Mouse (Mus musculus): ENCODE measurements at regions not wholly inside any gene's neighbourhood (a gene's known extent, or its start where the extent isn't known, plus 50 kb on each side); places are given as distances from the start of the nearest gene placed in this dataset.
A peak's percentile ranks its signal among the peaks of the same experiment; 100 is the strongest.
"Not testable (repeated sequence)": the region's sequence is repeated elsewhere in the genome, so short reads cannot be mapped to it uniquely, and the experiment has no call there.

- no peak for DNase-seq (ENCODE audit: low spot score in 2 of 2)
These were observed 81.7 kb downstream of the Sem1 start for GRCm38 (mm10) chr6:6496789-6497188.

GRCm38 (mm10) chr6:6496336-6496735, 82.1 kb downstream of the Sem1 start:
- no peak for DNase-seq (ENCODE audit: low spot score in 2 of 2)

- peak; percentile 10 to 23 for DNase-seq (ENCODE audit: low spot score in 2 of 2)
These were observed 90.3 kb downstream of the Sem1 start for GRCm38 (mm10) chr6:6488191-6488590.

GRCm38 (mm10) chr6:6481596-6481995, 96.9 kb downstream of the Sem1 start:
- DNase-seq (ENCODE audit: low spot score in 2 of 2): not testable (repeated sequence)

GRCm38 (mm10) chr6:6470397-6470796, 108.1 kb downstream of the Sem1 start:
- DNase-seq (ENCODE audit: low spot score in 2 of 2): no peak

GRCm38 (mm10) chr6:6467526-6467925, 110.9 kb downstream of the Sem1 start:
- DNase-seq (ENCODE audit: low spot score in 2 of 2): no peak

- no peak for DNase-seq (ENCODE audit: low spot score in 2 of 2)
These were observed 112.2 kb downstream of the Sem1 start for GRCm38 (mm10) chr6:6466231-6466630.

DNA sequence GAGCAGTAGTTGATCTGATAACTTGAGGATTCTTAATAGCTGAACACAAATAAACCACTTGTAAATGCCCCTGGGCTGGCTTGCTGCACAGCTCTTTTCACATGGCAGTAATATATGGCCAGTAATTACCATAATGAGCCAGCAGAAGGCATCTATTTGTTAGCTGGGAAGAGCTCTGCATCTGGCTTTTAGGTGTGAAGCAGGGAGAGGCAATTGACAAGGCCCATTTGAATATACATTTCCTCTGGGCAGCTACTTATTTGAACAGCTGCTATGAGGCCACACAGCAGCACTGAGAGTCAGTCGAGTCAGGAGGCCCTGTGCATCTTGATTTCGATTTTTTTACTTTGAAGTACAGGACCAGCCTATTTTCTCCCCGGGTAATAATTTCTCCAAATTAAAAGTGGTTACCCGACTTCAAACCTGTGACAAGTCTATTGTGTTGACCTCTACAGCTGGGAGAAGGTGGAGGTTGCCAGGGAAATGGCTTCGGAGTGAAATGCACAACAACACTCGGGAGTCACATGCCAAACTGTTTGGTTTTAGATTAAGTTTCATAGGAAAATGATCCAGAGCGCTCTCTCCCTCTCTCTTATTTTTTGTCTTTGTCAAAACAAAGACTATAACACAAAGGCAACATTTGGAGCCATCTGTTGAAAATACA, 114.5 kb downstream of the Sem1 start:
- DNase-seq (ENCODE audit: low spot score in 2 of 2): no peak

GRCm38 (mm10) chr6:6459918-6460239, 118.6 kb downstream of the Sem1 start:
- no peak for DNase-seq (ENCODE audit: low spot score in 2 of 2)

DNA sequence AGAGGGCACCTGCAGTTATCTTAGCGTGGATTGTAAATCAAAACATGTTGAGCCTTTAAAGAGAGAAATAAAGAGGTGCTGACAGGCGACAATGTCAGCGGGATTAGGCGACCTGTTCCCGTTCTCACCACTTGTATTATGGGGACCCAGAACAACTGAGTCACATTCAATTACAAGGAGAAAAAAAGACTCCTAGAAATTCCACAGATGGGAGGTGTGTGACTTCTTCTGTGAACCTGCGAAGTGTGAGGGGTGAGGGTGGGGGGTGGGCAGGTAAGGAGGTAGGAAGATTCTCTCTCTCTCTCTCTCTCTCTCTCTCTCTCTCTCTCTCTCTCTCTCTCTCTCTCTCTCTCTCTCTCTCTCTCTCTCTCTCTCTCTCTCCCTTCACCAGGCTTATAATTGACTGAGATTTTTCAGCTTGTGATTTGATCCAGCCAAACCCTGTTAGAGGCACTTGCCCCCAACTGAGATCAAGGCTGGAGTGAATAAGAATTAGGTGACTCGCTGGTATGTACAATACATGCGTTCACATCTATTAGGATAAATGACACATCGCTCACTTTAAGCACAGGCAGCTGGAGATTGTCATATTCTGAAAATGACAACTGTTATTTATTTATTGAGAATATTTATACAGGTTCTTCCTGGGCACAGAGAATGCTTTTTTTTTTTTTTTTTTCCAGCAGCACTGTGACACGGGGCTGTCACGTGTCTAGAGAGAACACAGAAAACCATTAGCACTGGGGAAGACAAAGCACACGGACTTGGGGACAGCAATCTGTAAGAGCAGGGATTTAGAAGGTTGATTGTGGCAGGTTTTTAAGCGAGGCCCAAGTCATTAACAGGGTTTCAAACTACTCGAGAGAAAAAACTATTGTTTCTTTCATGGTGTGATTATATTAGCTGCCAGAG, 119.2 kb downstream of the Sem1 start:
- DNase-seq (ENCODE audit: low spot score in 2 of 2): no peak

DNA sequence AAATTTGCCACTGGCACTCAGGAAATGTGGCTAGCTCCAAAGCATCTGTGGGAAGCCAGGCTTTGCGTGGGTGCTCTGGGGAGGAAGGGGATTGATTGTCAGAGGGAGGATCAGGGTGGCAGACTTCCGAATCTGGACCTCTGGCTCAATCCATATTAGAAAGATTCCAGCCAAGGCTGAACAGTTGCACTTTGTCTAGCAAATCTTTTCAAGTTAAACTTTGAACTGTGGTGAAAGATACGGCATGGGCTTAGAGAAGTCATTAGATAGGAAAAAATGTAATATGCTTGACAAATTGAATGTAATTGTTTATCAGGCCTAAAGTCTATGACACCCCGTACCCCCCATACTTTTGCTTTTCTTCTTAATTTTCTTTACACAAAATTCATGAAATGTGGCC, 120.7 kb downstream of the Sem1 start:
- no peak for DNase-seq (ENCODE audit: low spot score in 2 of 2)

DNA sequence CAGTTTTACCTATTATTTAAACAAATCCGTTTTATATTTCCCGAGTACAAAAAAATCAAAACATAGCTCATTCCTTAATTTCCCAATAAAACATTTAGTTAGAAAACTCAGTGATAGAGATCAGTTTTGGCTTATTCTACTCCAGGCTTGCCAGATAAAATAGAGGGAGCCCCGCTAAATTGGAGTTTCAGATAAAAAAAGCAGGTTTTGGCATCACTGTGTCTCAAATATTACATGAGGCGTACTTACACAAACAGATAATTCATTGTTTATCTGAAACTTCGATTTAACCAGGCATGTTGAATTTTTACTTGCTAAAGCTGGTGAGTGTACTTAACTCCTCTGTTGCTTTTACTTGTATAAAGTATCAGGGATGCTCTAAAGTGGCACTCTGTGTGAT, 121.5 kb downstream of the Sem1 start:
- DNase-seq (ENCODE audit: low spot score in 2 of 2): no peak

DNA sequence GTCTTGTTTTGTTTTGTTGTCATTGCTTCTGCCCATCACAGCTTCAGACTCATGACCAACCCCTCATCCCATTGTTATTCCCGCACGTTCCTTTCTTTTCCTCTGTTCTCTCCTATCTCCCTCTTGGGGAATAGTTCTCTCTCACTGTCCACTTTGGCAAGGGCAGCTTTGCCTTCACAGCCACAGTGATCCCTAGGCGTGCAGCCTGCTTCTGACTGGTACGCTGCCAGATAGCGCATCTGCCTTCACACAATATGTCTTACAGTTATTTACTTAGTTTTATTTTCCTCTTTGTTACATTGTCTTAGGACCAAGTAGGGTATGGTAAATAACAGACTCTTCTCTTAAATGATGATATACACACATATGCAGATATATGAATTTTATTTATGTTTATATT, 122.9 kb downstream of the Sem1 start:
- no peak for DNase-seq (ENCODE audit: low spot score in 2 of 2)

GRCm38 (mm10) chr6:6454396-6454795, 124.1 kb downstream of the Sem1 start:
- no peak for DNase-seq (ENCODE audit: low spot score in 2 of 2)

- DNase-seq (ENCODE audit: low spot score in 2 of 2): no peak
These were observed 143.6 kb downstream of the Sem1 start for GRCm38 (mm10) chr6:6434855-6435254.

- no peak for DNase-seq (ENCODE audit: low spot score in 2 of 2)
These were observed 144.1 kb downstream of the Sem1 start for GRCm38 (mm10) chr6:6434261-6434802.

DNA sequence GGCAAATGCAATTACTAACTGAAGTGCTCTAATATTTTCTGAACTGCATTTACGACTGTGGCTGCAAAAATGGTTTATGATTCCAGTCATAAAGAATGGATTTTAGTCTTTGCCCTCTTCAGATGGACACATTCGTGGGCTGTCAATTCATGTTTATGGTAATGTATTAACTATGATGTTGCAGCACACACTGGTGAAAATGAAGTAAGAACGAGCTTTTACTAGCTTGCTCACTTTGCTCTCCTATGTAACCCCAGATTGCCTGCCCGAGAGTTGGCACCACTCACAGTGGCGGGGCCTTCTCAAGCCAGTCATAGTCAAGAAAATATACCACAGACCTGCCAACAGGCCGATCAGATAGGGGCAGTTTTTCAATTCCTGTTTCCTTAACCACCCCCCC, 145.3 kb downstream of the Sem1 start:
- no peak for DNase-seq (ENCODE audit: low spot score in 2 of 2)

DNA sequence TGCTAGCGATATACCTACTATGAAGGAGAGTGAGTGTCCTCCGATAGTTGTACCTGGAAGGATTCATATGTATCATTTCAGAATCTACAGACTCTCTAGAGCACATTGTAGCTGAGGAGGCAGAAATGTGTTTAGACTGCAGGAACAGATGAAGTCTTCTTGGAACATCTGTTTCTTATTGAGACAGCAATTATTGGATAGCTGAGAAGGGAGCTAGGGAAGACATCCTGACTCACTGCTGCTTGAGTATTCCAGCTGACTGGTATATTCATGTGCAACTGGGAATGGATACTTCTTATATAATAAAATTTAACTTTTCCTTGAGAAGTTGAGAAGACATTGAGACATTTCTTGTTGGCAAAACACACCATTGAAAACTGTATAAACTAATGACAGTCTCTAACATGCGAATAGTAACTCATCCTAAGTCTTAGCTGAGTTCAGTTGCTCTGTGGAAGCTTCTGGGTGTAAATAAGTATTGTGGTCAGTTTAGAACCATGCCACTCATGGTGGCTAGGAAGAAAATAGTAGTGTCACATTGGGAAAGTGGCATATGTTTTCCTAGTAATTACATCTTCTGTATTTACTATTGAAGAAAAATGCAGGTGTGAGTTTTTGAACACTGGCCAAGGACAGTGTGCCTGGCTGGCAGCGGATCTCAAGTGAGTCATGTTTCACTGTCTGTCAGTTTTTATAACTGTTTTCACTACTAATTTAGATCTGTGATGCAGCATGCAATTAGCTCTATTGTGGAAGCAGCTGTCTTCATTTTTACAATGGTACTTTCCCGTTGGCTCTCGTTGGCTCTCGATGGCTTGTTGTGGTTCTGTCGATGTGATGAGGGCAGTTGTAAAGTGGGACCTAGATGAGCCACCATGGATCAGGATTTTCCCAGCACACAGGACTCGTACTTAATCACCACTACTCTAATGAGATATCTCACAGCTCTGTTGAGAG, 163.5 kb downstream of the Sem1 start:
- no peak for DNase-seq (ENCODE audit: low spot score in 2 of 2)

DNA sequence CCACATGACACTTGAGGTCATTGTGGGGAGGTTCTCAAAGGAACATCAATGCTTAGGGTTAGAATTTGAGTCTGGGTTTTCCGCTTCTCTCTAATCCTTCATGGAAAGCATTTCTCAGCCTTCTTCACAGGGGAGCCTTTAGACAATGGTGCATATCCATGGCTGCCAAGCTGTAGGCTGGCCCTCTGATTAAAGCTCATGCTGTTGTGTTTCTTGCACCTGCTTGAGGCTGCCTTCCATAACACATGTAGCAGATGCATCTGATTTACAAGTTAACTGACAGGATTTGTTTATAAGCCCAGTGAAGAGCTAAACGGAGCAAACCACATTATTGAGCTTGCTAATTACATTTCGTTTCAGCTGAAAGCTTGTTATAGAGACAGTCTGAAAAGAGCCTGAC, 180.5 kb downstream of the Sem1 start:
- DNase-seq (ENCODE audit: low spot score in 2 of 2): no peak

DNA sequence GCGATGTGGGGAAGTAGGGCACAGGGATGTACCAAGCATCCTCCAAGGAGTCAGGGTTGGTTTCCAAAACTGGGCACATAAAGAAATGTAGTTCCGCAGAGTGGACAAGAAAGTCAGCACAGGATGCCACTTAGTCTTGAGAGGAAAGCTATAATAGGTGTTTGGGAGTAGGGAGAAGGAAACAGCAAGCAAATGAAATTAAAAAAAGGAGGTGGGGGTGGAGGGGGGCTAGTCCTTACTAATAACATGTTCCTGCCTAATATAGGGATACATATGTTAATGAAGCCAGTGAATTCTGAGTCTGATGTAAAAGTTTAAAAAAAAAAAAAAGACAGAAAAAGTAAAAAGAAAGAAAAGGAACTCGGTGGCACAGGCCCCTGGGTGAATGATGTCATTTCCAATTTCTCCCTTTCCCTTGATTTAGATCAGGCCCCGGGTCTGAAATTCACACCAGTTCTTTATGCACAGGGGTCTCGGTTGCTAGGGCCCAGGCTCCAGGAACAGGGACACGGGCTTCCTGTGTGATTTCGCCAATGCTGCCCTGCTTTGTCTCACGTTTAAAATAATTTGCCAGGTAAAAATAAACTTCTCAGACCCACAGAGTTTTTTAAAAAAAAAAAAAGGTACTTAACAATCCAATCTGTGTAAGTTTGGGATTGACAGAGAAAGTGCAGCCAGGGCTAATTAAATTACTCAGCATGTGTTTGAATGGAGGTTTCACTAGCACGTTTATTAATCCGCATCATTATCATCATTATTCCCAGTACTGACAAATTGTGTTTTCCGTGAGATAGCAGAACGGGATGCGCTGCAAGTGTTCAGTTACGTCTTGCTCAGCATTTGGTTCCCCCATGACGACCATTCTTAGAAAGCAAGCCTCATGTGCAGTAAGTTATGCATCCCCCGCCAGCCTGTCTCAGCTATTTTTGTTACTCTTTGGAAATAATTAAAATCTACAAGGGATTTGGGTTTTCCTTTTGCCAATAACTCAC, 172.8 kb upstream of the Slc25a13 start:
- DNase-seq (ENCODE audit: low spot score in 2 of 2): no peak
